Mouse (Mus musculus) neural tube, postnatal 0 days (tissue): Measurements from ENCODE around the gene Ap3b1. TPM values are rescaled to one million over a fixed set of nuclear protein-coding genes. Genes with fewer than 3 reads are reported as not detected.

Source experiments
- microRNA-seq: library from miRNA; unstranded; fragments of <30 nt; microRNA quantifications from one replicate; pipeline ENCODE4, GENCODE M21; 2016
- polyA plus RNA-seq: library from polyadenylated mRNA; unstranded; fragments of >200 nt; fragmentation: Nextera tagmentation; extraction: Ambion mirVana; gene quantifications from 2 replicates; pipeline ENCODE4 v1.2.1, GENCODE M21; 2015

Ap3b1 gene
- polyA plus RNA-seq = 22.8 and 23.4 TPM in 2 replicates

DNA sequence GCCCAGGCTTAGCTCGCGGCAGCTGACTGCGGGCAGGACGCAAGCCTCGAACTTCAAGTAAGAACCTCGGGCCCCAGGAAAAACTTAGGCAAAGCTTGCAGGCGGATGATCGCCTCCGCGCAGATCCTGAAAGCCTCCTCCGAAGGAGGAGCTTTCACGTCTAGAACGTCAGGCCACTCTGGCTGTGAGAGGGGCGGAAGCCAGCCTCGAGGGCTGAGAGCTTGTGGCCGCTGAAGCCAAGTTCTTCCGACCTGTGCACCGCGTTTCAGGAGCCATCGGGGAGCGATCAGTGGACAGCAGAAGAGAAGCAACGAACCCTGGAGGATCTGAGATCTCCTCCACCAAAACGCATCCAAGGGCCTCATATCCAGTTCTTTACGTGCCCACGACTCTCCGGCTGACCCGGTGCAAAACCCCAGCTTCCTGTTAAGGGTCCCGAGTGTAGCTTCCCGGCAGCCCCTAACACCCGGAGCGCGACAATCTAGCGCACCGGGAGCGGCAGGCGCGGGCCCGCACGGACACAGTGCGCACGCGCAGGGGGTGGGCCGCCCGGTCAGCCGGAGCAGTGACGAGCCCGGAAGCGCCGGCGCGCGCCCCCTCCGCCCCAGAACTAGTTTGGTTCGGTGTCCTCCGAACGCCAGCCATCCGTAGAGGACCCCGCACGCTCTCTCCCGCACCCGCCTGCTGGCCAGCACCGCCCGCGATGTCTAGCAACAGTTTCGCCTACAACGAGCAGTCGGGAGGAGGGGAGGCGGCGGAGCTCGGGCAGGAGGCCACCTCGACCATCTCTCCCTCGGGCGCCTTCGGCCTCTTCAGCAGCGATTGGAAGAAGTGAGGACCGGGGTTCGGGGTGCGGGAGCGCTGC is at the start of gene Ap3b1:
Ap3b1 (plus strand) TSS at position 560 of the 865 bp plus-strand sequence.

Small RNA genes within 50 kb of the gene (microRNA-seq; reads per million reads assigned to microRNA genes)
- not detected for gene Gm25109

Other genes starting within 250 kb of the Ap3b1 start
- 121 and 132 TPM in 2 replicates for gene Scamp1, start 73.1 kb upstream of the Ap3b1 start, polyA plus RNA-seq